Mouse (Mus musculus): ENCODE results near the gene Ncam2. TPM values are rescaled to one million over a fixed set of nuclear protein-coding genes. Genes with fewer than 3 reads are reported as not detected.
"Not testable (repeated sequence)": the region's sequence is repeated elsewhere in the genome, so short reads cannot be mapped to it uniquely, and the experiment has no call there.

Gene Ncam2
- polyA plus RNA-seq, 1 experiment from 2014 or later, result 0.95 TPM

- Histone ChIP-seq H3K9me3 (no peaks in the 10 kb centered on the region), H3K36me3 (replicated peaks) (no peaks in the 10 kb centered on the region), H3K4me1 (no peaks in the 10 kb centered on the region), H3K4me3 (no peak overlapping the region), H3K27ac (no peak overlapping the region), H3K27me3 (ENCODE audit: poor library complexity, severe bottlenecking) (no peaks in the 10 kb centered on the region)
- 72% methylated on average over 2 of the region's 2 CpGs for WGBS
- DNase-seq (ENCODE audit: extremely low spot score, low spot score), result no peak
Measured at GRCm38 (mm10) chr16:81365901-81366300, 165.4 kb downstream of the Ncam2 start.

- Histone ChIP-seq H3K4me3 (no peak overlapping the region), H3K27ac (no peak overlapping the region), H3K36me3 (replicated peaks) (no peaks in the 10 kb centered on the region), H3K4me1 (no peaks in the 10 kb centered on the region), H3K9me3 (no peaks in the 10 kb centered on the region), H3K27me3 (ENCODE audit: poor library complexity, severe bottlenecking) (no peaks in the 10 kb centered on the region)
- WGBS, result 93% methylated on average over 8 of the region's 8 CpGs
- DNase-seq (ENCODE audit: extremely low spot score, low spot score), result no peak
Measured at GRCm38 (mm10) chr16:81374234-81374633, 173.7 kb downstream of the Ncam2 start.

- Histone ChIP-seq H3K27me3 (ENCODE audit: poor library complexity, severe bottlenecking) (no peaks in the 10 kb centered on the region), H3K9me3 (no peaks in the 10 kb centered on the region), H3K4me1 (no peaks in the 10 kb centered on the region), H3K36me3 (replicated peaks) (no peaks in the 10 kb centered on the region), H3K27ac (no peak overlapping the region), H3K4me3 (no peak overlapping the region)
- DNase-seq (ENCODE audit: extremely low spot score, low spot score), result no peak
- 92% methylated on average over 4 of the region's 4 CpGs for WGBS
Measured at GRCm38 (mm10) chr16:81380434-81380833, 179.9 kb downstream of the Ncam2 start.

GRCm38 (mm10) chr16:81388646-81389045 is 188.1 kb downstream of the Ncam2 start:
- DNase-seq (ENCODE audit: extremely low spot score, low spot score), result no peak
- H3K9me3 ChIP-seq, result no peaks in the 10 kb centered on the region
- H3K27ac ChIP-seq, result no peak overlapping the region
- H3K4me3 ChIP-seq, result no peak overlapping the region
- no peaks in the 10 kb centered on the region for H3K27me3 ChIP-seq (ENCODE audit: poor library complexity, severe bottlenecking)
- H3K4me1 ChIP-seq, result no peaks in the 10 kb centered on the region
- no peaks in the 10 kb centered on the region for H3K36me3 ChIP-seq (replicated peaks)
- WGBS, result 75% methylated on average over 2 of the region's 2 CpGs

GRCm38 (mm10) chr16:81434559-81434958 is 234.1 kb downstream of the Ncam2 start:
- DNase-seq (ENCODE audit: extremely low spot score, low spot score), result no peak
- no peaks in the 10 kb centered on the region for H3K36me3 ChIP-seq (replicated peaks)
- WGBS, result 90% methylated on average over 7 of the region's 7 CpGs
- H3K4me1 ChIP-seq, result no peaks in the 10 kb centered on the region
- H3K27me3 ChIP-seq (ENCODE audit: poor library complexity, severe bottlenecking), result no peaks in the 10 kb centered on the region
- no peak overlapping the region for H3K27ac ChIP-seq
- no peak overlapping the region for H3K4me3 ChIP-seq
- no peaks in the 10 kb centered on the region for H3K9me3 ChIP-seq

- Histone ChIP-seq H3K4me3 (no peak overlapping the region), H3K36me3 (replicated peaks) (no peaks in the 10 kb centered on the region), H3K27ac (no peak overlapping the region), H3K4me1 (no peaks in the 10 kb centered on the region), H3K9me3 (no peaks in the 10 kb centered on the region), H3K27me3 (ENCODE audit: poor library complexity, severe bottlenecking) (no peaks in the 10 kb centered on the region)
- 91% methylated on average over 5 of the region's 5 CpGs for WGBS
- no peak for DNase-seq (ENCODE audit: extremely low spot score, low spot score)
Measured at GRCm38 (mm10) chr16:81437091-81437867, 236.8 kb downstream of the Ncam2 start.

- H3K9me3 ChIP-seq, result no peaks in the 10 kb centered on the region
- WGBS, result 93% methylated on average over 2 of the region's 2 CpGs
- no peak overlapping the region for H3K4me3 ChIP-seq
- H3K27me3 ChIP-seq (ENCODE audit: poor library complexity, severe bottlenecking), result no peaks in the 10 kb centered on the region
- DNase-seq (ENCODE audit: extremely low spot score, low spot score), result no peak
- H3K36me3 ChIP-seq (replicated peaks), result no peaks in the 10 kb centered on the region
- H3K4me1 ChIP-seq, result no peaks in the 10 kb centered on the region
- H3K27ac ChIP-seq, result no peak overlapping the region
Measured at GRCm38 (mm10) chr16:81437868-81438249, 237.4 kb downstream of the Ncam2 start.

- Histone ChIP-seq H3K4me3 (no peak overlapping the region), H3K9me3 (no peaks in the 10 kb centered on the region), H3K36me3 (replicated peaks) (no peaks in the 10 kb centered on the region), H3K27ac (no peak overlapping the region), H3K4me1 (no peaks in the 10 kb centered on the region), H3K27me3 (ENCODE audit: poor library complexity, severe bottlenecking) (no peaks in the 10 kb centered on the region)
- WGBS, result 96% methylated on average over 5 of the region's 5 CpGs
- no peak for DNase-seq (ENCODE audit: extremely low spot score, low spot score)
Measured at GRCm38 (mm10) chr16:81450851-81451250, 250.4 kb downstream of the Ncam2 start.

- no peaks in the 10 kb centered on the region for H3K36me3 ChIP-seq (replicated peaks)
Measured at GRCm38 (mm10) chr16:81452988-81453387, 252.5 kb downstream of the Ncam2 start.

GRCm38 (mm10) chr16:81454472-81454871 is 254.0 kb downstream of the Ncam2 start:
- no peak for DNase-seq (ENCODE audit: extremely low spot score, low spot score)
- no peak overlapping the region for H3K4me3 ChIP-seq
- H3K4me1 ChIP-seq, result no peaks in the 10 kb centered on the region
- no peaks in the 10 kb centered on the region for H3K9me3 ChIP-seq
- no peaks in the 10 kb centered on the region for H3K36me3 ChIP-seq (replicated peaks)
- H3K27ac ChIP-seq, result no peak overlapping the region
- no peaks in the 10 kb centered on the region for H3K27me3 ChIP-seq (ENCODE audit: poor library complexity, severe bottlenecking)
- 100% methylated on average over 2 of the region's 2 CpGs for WGBS

More at GRCm38 (mm10) chr16:81452988-81453387, 252.5 kb downstream of the Ncam2 start:
- Histone ChIP-seq H3K27ac (no peak overlapping the region), H3K4me1 (no peaks in the 10 kb centered on the region), H3K4me3 (no peak overlapping the region), H3K27me3 (ENCODE audit: poor library complexity, severe bottlenecking) (no peaks in the 10 kb centered on the region), H3K9me3 (no peaks in the 10 kb centered on the region)
- DNase-seq (ENCODE audit: extremely low spot score, low spot score), result no peak
- 75% methylated on average over 2 of the region's 2 CpGs for WGBS

- 90% methylated on average over 2 of the region's 2 CpGs for WGBS
- not testable (repeated sequence) for H3K4me1 ChIP-seq; H3K4me3 ChIP-seq; DNase-seq (ENCODE audit: extremely low spot score, low spot score); H3K36me3 ChIP-seq (replicated peaks); H3K9me3 ChIP-seq; H3K27ac ChIP-seq; H3K27me3 ChIP-seq (ENCODE audit: poor library complexity, severe bottlenecking)
Measured at GRCm38 (mm10) chr16:81462731-81463130, 262.2 kb downstream of the Ncam2 start.

- DNase-seq (ENCODE audit: extremely low spot score, low spot score), result no peak
Measured at GRCm38 (mm10) chr16:81472925-81473324, 272.4 kb downstream of the Ncam2 start.

GRCm38 (mm10) chr16:81481058-81481457 is 280.6 kb downstream of the Ncam2 start:
- Histone ChIP-seq H3K4me1 (no peaks in the 10 kb centered on the region), H3K4me3 (no peak overlapping the region), H3K36me3 (replicated peaks) (no peaks in the 10 kb centered on the region), H3K27me3 (ENCODE audit: poor library complexity, severe bottlenecking) (no peaks in the 10 kb centered on the region), H3K9me3 (no peaks in the 10 kb centered on the region), H3K27ac (no peak overlapping the region)
- no peak for DNase-seq (ENCODE audit: extremely low spot score, low spot score)

More at GRCm38 (mm10) chr16:81472925-81473324, 272.4 kb downstream of the Ncam2 start:
- Histone ChIP-seq H3K27me3 (ENCODE audit: poor library complexity, severe bottlenecking) (no peaks in the 10 kb centered on the region), H3K27ac (no peak overlapping the region), H3K4me3 (no peak overlapping the region), H3K36me3 (replicated peaks) (no peaks in the 10 kb centered on the region), H3K9me3 (no peaks in the 10 kb centered on the region), H3K4me1 (no peaks in the 10 kb centered on the region)
- WGBS, result 73% methylated on average over 1 of the region's 1 CpGs

Measured in forebrain, embryonic 10.5 days (tissue).